Mouse (Mus musculus): Measurements from ENCODE around the gene Gm37240.

The Gm37240 gene

GRCm38 (mm10) chr3:84978676-84979075, 908.6 kb downstream of the Gm37240 start:
- no peak for DNase-seq

DNA sequence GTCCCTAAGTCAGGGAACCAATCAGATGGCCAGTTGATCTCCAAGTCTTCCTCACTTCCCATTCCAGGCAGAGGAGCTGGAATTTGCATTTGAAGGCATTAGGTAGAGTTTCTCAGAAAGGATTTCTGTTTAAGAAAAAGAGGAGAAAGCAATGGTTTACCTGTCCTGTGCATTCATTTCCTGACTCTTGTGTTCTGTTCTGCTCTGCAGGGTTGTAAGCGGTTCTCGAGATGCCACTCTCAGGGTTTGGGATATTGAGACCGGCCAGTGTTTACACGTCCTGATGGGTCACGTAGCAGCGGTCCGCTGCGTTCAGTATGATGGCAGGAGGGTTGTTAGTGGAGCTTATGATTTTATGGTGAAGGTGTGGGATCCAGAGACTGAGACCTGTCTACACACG, 913.1 kb downstream of the Gm37240 start:
- DNase-seq = no peak

DNA sequence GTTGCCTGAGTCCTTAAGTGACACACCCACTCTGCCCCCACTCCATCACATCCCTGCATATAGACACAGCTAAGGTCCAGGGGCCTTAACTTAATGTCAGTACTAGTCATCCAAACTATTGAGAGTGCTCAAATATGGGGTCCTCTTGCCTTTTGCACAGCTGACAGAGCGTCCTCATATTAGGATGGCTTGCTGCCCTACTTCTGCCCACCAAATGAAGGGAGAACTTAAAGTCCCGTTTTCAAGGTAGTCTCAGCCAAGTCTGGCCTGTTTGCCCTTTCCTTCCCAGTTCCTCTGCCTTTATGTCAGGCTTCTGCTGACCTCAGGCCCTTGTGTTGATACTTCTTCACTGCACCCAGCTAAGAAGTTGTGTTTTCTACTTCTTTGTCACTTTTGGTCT, 914.4 kb downstream of the Gm37240 start:
- DNase-seq = no peak

DNA sequence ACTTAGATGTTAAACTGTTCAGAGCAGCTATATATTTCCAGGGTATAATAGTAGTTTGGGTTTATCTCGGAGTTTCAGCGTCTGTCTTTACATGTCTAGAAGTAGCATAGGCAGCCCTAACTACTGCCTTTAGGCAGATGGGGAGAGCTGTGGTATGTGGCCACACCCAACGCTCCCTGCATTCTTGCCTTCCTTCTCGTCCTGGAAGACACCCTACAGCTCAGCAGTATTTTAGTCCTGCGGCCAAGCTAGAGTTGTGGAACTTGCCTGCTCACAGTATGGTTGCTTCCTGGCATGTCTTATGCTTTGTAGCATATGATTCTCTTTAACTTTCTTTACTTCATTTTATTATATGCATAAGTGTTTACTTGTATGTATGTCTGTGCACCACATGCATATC, 915.8 kb downstream of the Gm37240 start:
- DNase-seq = no peak

DNA sequence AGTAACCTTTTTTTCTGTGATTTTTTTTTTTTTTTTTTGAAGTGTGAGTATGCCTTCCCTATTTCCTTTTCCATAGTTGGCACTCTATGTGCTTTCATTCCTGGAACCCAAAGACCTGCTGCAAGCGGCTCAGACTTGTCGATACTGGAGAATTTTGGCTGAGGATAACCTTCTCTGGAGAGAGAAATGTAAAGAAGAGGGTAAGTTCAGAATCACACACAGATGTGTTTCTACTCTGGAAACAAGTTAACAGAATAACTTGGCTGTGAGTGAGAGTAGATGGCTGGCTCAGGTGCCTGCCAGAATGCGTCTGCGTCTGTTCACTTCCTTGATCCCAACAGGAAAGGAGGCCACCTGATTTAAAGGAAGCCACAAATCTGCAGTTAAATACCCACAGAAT, 920.0 kb downstream of the Gm37240 start:
- no peak for DNase-seq

DNA sequence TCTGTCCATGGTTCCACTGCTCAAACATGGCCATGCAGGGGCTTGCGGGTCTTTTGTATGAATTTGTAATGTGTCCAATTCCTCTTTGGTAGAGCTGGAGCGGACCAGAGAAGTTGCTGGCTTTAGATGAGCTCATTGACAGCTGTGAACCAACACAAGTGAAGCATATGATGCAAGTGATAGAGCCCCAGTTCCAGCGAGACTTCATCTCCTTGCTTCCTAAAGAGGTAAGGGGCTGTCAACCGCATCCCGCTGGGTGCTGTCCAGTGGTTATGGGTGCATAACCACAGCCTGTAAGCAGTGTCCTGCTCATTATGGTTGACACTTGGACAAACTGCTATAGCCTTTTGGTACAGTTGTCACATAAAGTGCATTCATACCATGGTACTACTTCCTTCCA, 922.2 kb downstream of the Gm37240 start:
- DNase-seq = no peak

DNA sequence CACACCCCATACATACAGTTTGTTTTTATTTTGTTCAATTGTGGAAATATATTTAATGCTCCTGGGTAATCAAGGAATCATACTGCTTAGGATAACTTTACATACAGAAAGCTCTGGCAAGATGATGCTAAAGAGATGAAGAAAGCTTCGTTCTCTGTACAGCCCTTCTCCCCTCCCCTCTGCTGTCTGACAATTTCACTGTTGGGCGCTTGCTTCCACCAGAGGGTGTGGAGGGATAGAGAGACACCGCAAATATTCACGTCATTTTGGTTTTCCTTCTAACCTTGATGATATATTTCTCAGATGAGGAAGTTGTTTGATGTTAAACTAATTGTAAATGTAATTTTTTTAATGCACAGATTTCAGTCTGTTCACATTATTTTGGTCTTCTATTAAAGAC, 931.5 kb downstream of the Gm37240 start:
- DNase-seq = no peak

GRCm38 (mm10) chr3:84955011-84955775, 932.1 kb downstream of the Gm37240 start:
- DNase-seq = no peak

DNA sequence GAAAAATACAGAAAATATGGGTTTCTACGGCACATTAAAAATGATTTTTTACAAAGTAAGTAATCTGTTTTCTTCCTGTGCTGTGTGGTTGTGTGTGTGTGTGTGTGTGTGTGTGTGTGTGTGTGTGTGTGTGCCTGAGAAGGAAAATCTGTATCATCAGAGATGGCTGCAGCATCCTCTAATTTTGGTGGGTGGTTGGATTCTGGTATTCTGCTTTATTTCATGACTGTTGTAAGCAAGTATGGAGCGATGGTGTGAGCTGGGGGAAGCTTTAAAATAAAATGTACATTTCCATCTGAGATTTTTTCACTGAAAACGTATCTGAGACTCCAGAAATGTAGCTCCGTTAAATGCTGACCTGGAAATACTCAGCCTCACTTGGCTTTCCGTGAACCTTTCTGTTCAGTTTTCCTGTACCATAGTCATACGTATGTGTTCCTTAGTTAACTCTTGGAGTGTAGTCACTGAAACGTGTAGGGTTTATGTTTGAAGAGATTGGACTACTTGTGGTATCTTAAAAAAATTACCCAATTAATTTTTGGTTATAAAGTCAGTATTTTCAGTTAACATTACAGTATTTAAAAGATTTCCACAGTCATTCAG, 934.6 kb downstream of the Gm37240 start:
- no peak for DNase-seq

DNA sequence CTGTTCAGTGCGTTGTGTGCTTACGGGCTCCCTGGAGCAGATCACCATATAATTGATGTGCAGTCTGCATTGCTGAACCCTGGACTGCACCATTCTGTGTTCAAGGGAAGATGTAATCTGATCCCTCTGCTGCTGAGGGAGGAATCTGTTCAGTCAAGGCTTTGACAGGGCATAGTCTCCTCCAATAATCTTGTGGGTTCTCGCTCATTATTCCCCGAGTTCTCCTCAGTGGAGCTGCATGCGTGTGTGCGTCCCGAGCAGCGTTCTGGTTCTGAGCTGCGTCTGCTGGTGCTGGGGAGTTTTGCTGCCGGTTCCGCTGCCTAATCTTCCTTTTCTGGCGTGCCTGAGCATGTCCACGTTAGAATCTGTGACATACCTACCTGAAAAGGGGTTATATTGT, 935.2 kb downstream of the Gm37240 start:
- DNase-seq = no peak

DNA sequence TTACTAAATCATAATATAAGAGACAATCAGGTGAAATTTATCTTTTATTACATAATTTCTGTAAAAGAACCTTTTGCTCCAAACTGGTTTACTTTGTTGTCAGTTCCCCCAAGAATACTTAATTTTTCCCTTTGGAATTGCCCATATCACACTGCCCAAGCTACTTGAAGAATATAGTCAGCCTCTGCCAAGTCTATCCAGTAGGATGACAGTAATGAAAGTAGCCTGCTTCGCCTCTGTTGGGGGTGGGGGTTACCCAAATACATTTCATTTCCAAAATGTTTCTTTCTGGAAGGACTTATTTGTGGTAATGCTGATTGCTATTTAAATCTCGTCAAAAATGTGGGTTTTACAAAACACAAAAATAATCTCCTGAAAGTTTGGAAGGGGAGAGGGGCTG, 935.6 kb downstream of the Gm37240 start:
- no peak for DNase-seq

GRCm38 (mm10) chr3:84949387-84949786, 937.9 kb downstream of the Gm37240 start:
- DNase-seq = no peak

- no peak for DNase-seq
These were observed 940.9 kb downstream of the Gm37240 start for GRCm38 (mm10) chr3:84946381-84946780.

DNA sequence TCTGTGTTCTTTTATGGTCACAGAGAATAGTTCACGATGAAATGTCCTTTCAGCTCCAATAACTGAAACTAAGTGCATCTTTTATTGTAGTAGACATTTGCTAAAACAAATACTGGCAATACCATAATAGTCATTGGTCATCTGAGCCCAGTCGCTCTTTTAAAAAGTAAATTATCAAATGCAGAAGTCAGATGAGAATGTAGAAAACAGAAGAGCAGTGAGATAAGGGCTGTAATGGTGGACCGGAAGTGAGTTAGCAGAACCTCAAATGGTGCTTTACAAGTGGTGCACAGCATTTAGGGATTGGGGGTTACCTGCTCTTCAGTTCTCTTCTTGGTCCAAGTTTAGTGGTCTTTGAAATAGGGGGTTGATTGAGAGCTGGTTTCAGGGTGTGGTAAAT, 942.4 kb downstream of the Gm37240 start:
- DNase-seq = no peak

DNA sequence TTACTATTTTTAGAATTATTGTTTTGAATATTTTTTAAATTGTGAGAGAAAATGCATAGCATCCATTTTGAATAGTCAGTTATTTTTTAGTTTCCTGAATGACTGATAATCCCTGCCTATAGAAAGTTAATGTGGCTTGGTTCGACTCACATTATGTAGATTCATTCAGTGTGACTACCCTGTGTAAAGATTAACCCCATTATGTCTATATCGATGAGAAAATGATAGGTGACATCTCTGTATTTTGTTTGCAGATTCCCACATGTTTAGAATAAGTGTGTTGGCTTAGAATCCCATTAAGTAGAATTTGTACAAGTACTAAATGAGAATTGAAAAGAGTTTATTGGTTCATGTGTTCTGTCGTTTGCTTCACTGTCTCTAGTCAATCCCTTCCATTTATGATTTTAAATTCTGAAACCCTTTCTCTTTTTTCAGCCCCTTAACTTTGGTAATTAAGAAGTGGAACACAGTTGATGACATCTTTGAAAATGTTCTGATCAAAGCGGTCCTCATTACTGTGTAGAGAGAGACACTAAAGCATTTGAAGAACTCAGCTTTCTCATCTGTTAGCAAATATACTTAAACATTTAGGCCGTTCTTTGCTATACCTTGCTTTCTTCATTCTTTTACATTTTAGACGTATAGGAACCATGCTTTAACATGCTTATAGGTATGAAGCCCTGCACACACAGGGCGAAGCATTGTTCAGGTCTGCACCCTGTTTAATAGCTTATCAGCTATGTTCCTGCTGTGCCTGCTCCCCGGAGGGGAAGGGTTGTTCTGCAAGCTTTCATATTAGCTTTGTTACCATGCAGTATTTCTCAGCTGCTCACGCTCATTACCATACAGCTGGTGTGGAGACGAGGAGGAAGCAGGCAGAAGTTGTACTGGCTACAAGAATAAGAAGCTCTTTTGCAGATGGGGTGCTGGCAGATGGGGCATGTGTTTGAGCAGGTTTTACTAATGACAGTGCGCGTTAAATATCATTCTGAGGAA, 949.7 kb downstream of the Gm37240 start:
- no peak for DNase-seq

GRCm38 (mm10) chr3:84936956-84937355, 950.4 kb downstream of the Gm37240 start:
- DNase-seq = no peak

GRCm38 (mm10) chr3:84936252-84936651, 951.1 kb downstream of the Gm37240 start:
- no peak for DNase-seq

GRCm38 (mm10) chr3:84935729-84936128, 951.6 kb downstream of the Gm37240 start:
- DNase-seq = no peak

GRCm38 (mm10) chr3:84930683-84931082, 956.6 kb downstream of the Gm37240 start:
- no peak for DNase-seq

DNA sequence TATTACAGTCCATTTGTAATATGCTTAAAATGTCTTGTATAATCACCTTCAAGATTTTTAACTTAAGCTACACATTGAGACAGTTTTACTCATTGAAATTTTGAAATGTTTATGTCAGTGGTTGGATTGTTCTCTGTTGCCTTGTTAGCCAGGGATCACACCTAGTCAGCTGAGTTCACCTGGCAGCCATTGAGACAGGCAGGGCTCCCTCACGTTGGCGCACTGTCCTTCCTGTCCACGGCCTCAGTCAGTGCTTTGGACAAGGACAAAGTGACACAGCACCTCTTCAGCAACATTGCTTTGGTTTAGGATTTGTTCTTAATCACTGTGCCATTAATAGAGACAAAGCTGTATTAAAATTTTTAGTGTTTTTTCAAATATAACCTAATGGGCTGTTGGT, 958.1 kb downstream of the Gm37240 start:
- DNase-seq = no peak

DNA sequence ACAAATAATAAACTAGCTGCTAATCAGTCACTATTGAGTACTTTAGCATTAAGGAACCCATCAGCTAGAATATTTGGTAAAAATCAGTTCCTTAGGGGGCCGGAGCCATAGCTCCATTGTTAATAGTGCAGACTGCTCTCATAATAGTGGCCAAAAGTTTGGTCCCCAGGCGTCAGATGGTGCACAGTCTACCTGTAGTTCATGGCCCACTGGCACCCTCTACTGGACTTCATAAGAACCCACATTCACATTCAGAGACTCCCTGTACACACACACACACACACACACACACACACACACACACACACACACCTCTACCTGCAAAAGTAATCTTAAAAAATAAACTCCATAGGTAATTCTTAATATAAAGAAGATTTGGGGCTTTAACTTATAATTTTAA, 959.4 kb downstream of the Gm37240 start:
- no peak for DNase-seq

- no peak for DNase-seq
These were observed 960.0 kb downstream of the Gm37240 start for GRCm38 (mm10) chr3:84927168-84927794.

DNA sequence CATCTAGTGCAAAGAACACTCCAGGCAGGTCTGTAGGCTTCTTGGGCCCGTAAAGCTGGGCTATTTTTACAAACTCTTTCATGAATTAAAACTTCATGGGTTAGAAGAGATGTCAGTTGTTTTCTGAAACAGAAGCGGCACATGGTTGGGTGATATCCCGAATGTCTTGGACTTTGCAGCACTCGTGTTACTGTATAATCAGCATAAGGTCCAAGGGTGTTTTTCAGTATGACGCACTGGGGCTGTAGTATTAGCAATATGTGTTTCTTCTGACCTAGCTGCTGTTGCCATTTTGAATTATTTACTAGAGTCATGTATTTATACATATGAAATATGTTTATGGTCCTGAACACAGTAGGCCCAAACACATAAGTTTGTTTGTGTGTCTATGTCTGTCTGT, 961.2 kb downstream of the Gm37240 start:
- no peak for DNase-seq

Measured in thymus, postnatal 14 days (tissue).